Mouse (Mus musculus): ENCODE results near the gene Gm3285. TPM values are rescaled to one million over a fixed set of nuclear protein-coding genes. Genes with fewer than 3 reads are reported as not detected.

Gene Gm3285
- total and polyA plus RNA-seq, 3 experiments = not detected

DNA sequence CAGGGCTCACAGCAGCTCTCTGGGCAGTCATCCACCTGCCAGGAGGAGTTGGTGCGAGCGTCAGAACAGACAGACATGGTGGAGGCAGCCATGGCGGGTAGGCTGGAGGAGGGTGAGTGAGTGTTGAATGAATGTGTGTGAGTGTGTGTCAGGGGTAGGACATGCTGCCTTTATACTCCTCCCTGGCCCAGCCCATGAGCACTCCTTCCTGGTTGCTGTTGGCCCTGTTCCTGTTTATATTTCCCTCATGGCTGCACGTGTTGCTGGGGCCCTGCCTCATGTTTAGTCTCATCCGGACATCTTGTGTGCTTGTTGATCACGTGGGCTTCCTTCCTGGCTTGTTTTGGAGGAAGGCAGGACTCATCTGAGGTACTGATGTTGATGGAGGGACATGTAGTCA, 34.8 kb upstream of the Gm3285 start, which contains the start of gene Krtap10-4:
Krtap10-4 (minus strand) TSS at position 145 of the 400 bp plus-strand sequence.
- Histone ChIP-seq H3K4me3 (replicated peaks in 1 of 3; ENCODE audit: low read depth in 2 of 3, low read length in 2 of 3, poor library complexity in 1 of 3) (no peak within 1 kb of the TSS), H3K4me1 (ENCODE audit: control insufficient read depth in 1 of 2, insufficient read depth in 2 of 2) (no peaks in the 10 kb centered on the region), H3K79me2 (replicated peaks; ENCODE audit: control insufficient read depth, extremely low read depth, insufficient read depth, poor library complexity, severe bottlenecking) (no peaks in the 10 kb centered on the region), H3K9ac (ENCODE audit: insufficient read depth, low read depth) (no peak within 1 kb of the TSS), H3K27me3 (replicated peaks) (peaks cover 65% of the 10 kb centered on the region), H3K9me3 (replicated peaks; ENCODE audit: low read length) (peaks cover 9% of the 10 kb centered on the region), H3K4me2 (ENCODE audit: insufficient read depth, low read depth, poor library complexity, severe bottlenecking) (no peak within 1 kb of the TSS), H3K27ac (ENCODE audit: insufficient read depth, low read depth) (no peak within 1 kb of the TSS), H3K36me3 (replicated peaks in 1 of 2; ENCODE audit: control insufficient read depth in 1 of 2, insufficient read depth in 1 of 2, low read length in 1 of 2) (no peaks in the 10 kb centered on the region)
- TF ChIP-seq ZMIZ1 (IDR thresholded peaks at IDR 0.05; ENCODE audit: low read depth, low read length) (no peak), SIN3A (IDR thresholded peaks at IDR 0.05; ENCODE audit: low read length) (no peak), NELFE (IDR thresholded peaks at IDR 0.05; ENCODE audit: low read depth, low read length) (no peak), CHD2 (IDR thresholded peaks at IDR 0.05; ENCODE audit: low read length) (no peak), TCF12 (IDR thresholded peaks at IDR 0.05; ENCODE audit: low read depth, low read length) (no peak), EP300 (IDR thresholded peaks at IDR 0.05; ENCODE audit: low read length) (no peak)
- in situ Hi-C loops (cut with MboI; ENCODE audit: low pct_ligation_motif_present, low pct_unique_long_range_greater_than_20kb, low sequenced_read_pairs) = no loop called here
- DNase-seq (ENCODE audit: extremely low read depth) = no peak
- dilution Hi-C loops (cut with MboI; ENCODE audit: extremely low pct_ligation_motif_present, extremely low pct_unique_long_range_greater_than_20kb, low sequenced_read_pairs) = no loop called here

DNA sequence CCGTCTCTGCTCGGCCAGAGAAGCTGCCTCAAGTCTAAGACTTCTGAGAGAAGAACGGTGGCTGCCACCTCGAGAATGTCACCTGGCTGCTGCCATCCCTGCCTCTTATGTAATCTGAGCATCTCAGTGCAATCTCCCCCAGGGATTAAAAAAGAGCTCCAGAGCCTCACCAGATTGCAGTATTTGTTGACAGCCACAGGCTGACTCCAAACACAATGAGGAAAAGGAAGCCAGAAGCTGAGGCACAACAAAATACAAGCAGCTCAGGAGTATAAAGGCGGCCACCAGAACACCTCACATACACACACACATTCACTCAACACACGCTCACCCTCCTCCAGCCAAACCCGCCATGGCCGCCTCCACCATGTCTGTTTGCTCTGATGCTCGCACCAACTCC, 26.1 kb upstream of the Gm3285 start, which contains the start of gene Krtap10-10:
Krtap10-10 (plus strand) TSS at position 301 of the 400 bp plus-strand sequence.
- no peak for DNase-seq (ENCODE audit: extremely low read depth)
- dilution Hi-C loops (cut with MboI; ENCODE audit: extremely low pct_ligation_motif_present, extremely low pct_unique_long_range_greater_than_20kb, low sequenced_read_pairs) = no loop called here

DNA sequence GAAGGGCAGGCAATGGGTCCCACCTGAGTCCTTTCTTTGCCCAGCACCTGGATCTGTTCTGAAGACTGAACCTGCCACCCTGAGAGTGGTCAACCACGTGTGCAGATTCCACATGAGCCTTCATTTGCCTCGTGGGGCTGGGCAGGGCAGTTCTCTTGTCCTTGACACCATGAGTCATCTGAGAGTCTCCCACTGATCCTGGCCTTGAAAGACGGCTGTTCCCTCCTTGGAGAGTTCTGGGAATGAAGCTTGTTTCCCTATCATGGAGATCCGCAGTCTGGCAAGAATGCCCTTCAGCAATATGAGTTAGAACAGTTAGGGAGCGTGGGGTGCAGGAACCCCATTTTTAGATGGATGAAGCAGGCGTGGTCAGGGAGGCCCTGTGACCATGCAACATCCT, 22.8 kb upstream of the Gm3285 start:
- no peak overlapping the region for H3K9ac ChIP-seq (ENCODE audit: insufficient read depth, low read depth)
- no peaks in the 10 kb centered on the region for H3K36me3 ChIP-seq (replicated peaks in 1 of 2; ENCODE audit: control insufficient read depth in 1 of 2, insufficient read depth in 1 of 2, low read length in 1 of 2)
- H3K79me2 ChIP-seq (replicated peaks; ENCODE audit: control insufficient read depth, extremely low read depth, insufficient read depth, poor library complexity, severe bottlenecking) = no peaks in the 10 kb centered on the region
- H3K27me3 ChIP-seq (replicated peaks) = peaks cover 59% of the 10 kb centered on the region
- peaks cover 14% of the 10 kb centered on the region for H3K9me3 ChIP-seq (replicated peaks; ENCODE audit: low read length)
- no peak overlapping the region for H3K27ac ChIP-seq (ENCODE audit: insufficient read depth, low read depth)
- DNase-seq (ENCODE audit: extremely low read depth) = no peak
- no peaks in the 10 kb centered on the region for H3K4me1 ChIP-seq (ENCODE audit: control insufficient read depth in 1 of 2, insufficient read depth in 2 of 2)
- TF ChIP-seq MEF2A (IDR thresholded peaks at IDR 0.05; ENCODE audit: borderline replicate concordance, low read depth, low read length) (no peak), SMC3 (IDR thresholded peaks at IDR 0.05; ENCODE audit: low read depth, low read length) (no peak), JUN (IDR thresholded peaks at IDR 0.05; ENCODE audit: insufficient read depth, low read depth, low read length) (no peak), USF2 (conservative IDR thresholded peaks at IDR 0.05; ENCODE audit: low read depth, low read length) (no peak), NELFE (IDR thresholded peaks at IDR 0.05; ENCODE audit: low read depth, low read length) (no peak), IRF4 (IDR thresholded peaks at IDR 0.05; ENCODE audit: low read depth, low read length) (no peak), JUND (conservative IDR thresholded peaks at IDR 0.05; ENCODE audit: low read depth, low read length) (no peak), EP300 (IDR thresholded peaks at IDR 0.05; ENCODE audit: low read length) (no peak)
- dilution Hi-C loops (cut with MboI; ENCODE audit: extremely low pct_ligation_motif_present, extremely low pct_unique_long_range_greater_than_20kb, low sequenced_read_pairs) (no loop called here), in situ Hi-C loops (cut with MboI; ENCODE audit: low pct_ligation_motif_present, low pct_unique_long_range_greater_than_20kb, low sequenced_read_pairs) (no loop called here)
- H3K4me3 ChIP-seq (replicated peaks in 1 of 3; ENCODE audit: low read depth in 2 of 3, low read length in 2 of 3, poor library complexity in 1 of 3) = no peak overlapping the region
- H3K4me2 ChIP-seq (ENCODE audit: insufficient read depth, low read depth, poor library complexity, severe bottlenecking) = no peak overlapping the region

More for the DNA sequence above, 26.1 kb upstream of the Gm3285 start, which contains the start of gene Krtap10-10:
- Histone ChIP-seq H3K9me3 (replicated peaks; ENCODE audit: low read length) (no peaks in the 10 kb centered on the region), H3K27me3 (replicated peaks) (peaks cover 78% of the 10 kb centered on the region), H3K4me1 (ENCODE audit: control insufficient read depth in 1 of 2, insufficient read depth in 2 of 2) (no peaks in the 10 kb centered on the region), H3K79me2 (replicated peaks; ENCODE audit: control insufficient read depth, extremely low read depth, insufficient read depth, poor library complexity, severe bottlenecking) (no peaks in the 10 kb centered on the region), H3K4me3 (replicated peaks in 1 of 3; ENCODE audit: low read depth in 2 of 3, low read length in 2 of 3, poor library complexity in 1 of 3) (no peak within 1 kb of the TSS), H3K4me2 (ENCODE audit: insufficient read depth, low read depth, poor library complexity, severe bottlenecking) (no peak within 1 kb of the TSS), H3K9ac (ENCODE audit: insufficient read depth, low read depth) (no peak within 1 kb of the TSS), H3K27ac (ENCODE audit: insufficient read depth, low read depth) (no peak within 1 kb of the TSS), H3K36me3 (replicated peaks in 1 of 2; ENCODE audit: control insufficient read depth in 1 of 2, insufficient read depth in 1 of 2, low read length in 1 of 2) (no peaks in the 10 kb centered on the region)
- TF ChIP-seq CTCF (conservative IDR thresholded peaks at IDR 0.05 in 1 of 2, IDR thresholded peaks at IDR 0.05 in 1 of 2; ENCODE audit: low read depth in 2 of 2, low read length in 2 of 2) (no peak), USF2 (conservative IDR thresholded peaks at IDR 0.05; ENCODE audit: low read depth, low read length) (no peak), JUND (conservative IDR thresholded peaks at IDR 0.05; ENCODE audit: low read depth, low read length) (no peak), EP300 (IDR thresholded peaks at IDR 0.05; ENCODE audit: low read length) (no peak), ZC3H11A (IDR thresholded peaks at IDR 0.05; ENCODE audit: low read depth, low read length) (no peak), ETS1 (conservative IDR thresholded peaks at IDR 0.05; ENCODE audit: low read depth, low read length) (no peak), RAD21 (IDR thresholded peaks at IDR 0.05; ENCODE audit: low read depth, low read length) (no peak)
- in situ Hi-C loops (cut with MboI; ENCODE audit: low pct_ligation_motif_present, low pct_unique_long_range_greater_than_20kb, low sequenced_read_pairs) = no loop called here
